ENCODE assay signal across 21 mouse cellular contexts in the genomic region with DNA sequence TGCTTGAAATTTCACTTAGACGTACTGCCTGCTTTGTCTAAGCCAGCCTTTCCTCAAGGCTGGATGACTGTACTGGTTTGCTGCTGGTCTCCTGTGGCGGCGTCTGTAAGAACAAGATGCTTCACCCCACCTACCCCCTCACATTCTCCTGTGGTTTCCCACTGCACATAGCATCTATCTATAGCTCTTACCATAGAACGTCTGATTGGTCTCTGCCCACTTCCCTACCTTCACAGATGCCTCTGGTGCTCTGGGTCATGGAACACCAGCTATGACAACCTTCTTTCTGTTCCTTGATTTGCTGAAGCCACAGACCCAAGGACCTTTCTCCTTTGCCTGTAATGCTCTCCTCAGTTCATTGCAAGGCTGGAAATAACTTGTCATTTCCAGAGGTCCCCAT.
DNase-seq lines count a peak whose midpoint lies in the region; ATAC-seq and TF ChIP-seq lines count a peak whose summit lies in the region.
"Had no signal": no experiment of that assay in that cellular context is flagged by ENCODE, and none has a peak within 500 bp of the region (broad histone marks: within the 10 kb centered on the region; RNA-seq: fewer than 3 reads in every experiment).

No protein-coding gene starts in this region.

- no peak overlapping the region for H3K9ac ChIP-seq in heart, embryonic 16.5 days (ENCODE audit: low read length)
- no peak overlapping the region for H3K9ac ChIP-seq in CH12.LX (ENCODE audit: insufficient read depth, low read depth)
- H3K9ac ChIP-seq in forebrain, embryonic 11.5 days (ENCODE audit: low read length): no peak overlapping the region
- H3K9ac ChIP-seq: limb, embryonic 15.5 days; liver, embryonic 14.5 days; lung, embryonic 14.5 days had no signal

- peaks cover 64% of the 10 kb centered on the region for H3K4me1 ChIP-seq in heart, embryonic 16.5 days (ENCODE audit: control insufficient read depth, insufficient read depth, low read length)
- H3K4me1 ChIP-seq in CH12.LX (ENCODE audit: control insufficient read depth in 1 of 2, insufficient read depth in 2 of 2): no peaks in the 10 kb centered on the region
- H3K4me1 ChIP-seq in forebrain, embryonic 11.5 days (replicated peaks; ENCODE audit: control insufficient read depth, insufficient read depth, low read length): no peaks in the 10 kb centered on the region

- no peak for TF ChIP-seq EP300 in CH12.LX (IDR thresholded peaks at IDR 0.05; ENCODE audit: low read length)

- H3K27me3 ChIP-seq in heart, embryonic 16.5 days (ENCODE audit: control insufficient read depth, insufficient read depth, low read length): no peaks in the 10 kb centered on the region
- no peaks in the 10 kb centered on the region for H3K27me3 ChIP-seq in CH12.LX (replicated peaks)
- no peaks in the 10 kb centered on the region for H3K27me3 ChIP-seq in forebrain, embryonic 11.5 days (ENCODE audit: control insufficient read depth, insufficient read depth, low read length)

- TF ChIP-seq RAD21 in CH12.LX (IDR thresholded peaks at IDR 0.05; ENCODE audit: low read depth, low read length): no peak

- TF ChIP-seq CTCF in CH12.LX (conservative IDR thresholded peaks at IDR 0.05 in 1 of 2, IDR thresholded peaks at IDR 0.05 in 1 of 2; ENCODE audit: low read depth in 2 of 2, low read length in 2 of 2): no peak

- H3K4me3 ChIP-seq in heart, embryonic 16.5 days (ENCODE audit: low read length): no peak overlapping the region
- no peak overlapping the region for H3K4me3 ChIP-seq in CH12.LX (replicated peaks in 1 of 3; ENCODE audit: low read depth in 2 of 3, low read length in 2 of 3, poor library complexity in 1 of 3)
- no peak overlapping the region for H3K4me3 ChIP-seq in forebrain, embryonic 11.5 days (ENCODE audit: low read depth, low read length)
- H3K4me3 ChIP-seq: gastrocnemius, adult 2 months; heart, adult 2 months; left cerebral cortex, adult 2 months; limb, embryonic 15.5 days; myocyte had no signal

- H3K79me2 ChIP-seq in CH12.LX (replicated peaks; ENCODE audit: control insufficient read depth, extremely low read depth, insufficient read depth, poor library complexity, severe bottlenecking): no peaks in the 10 kb centered on the region

- no peaks in the 10 kb centered on the region for H3K9me3 ChIP-seq in heart, embryonic 16.5 days (replicated peaks; ENCODE audit: control insufficient read depth, low read length)
- H3K9me3 ChIP-seq in CH12.LX (replicated peaks; ENCODE audit: low read length): peaks cover 15% of the 10 kb centered on the region
- H3K9me3 ChIP-seq in forebrain, embryonic 11.5 days (ENCODE audit: control insufficient read depth, low read length): no peaks in the 10 kb centered on the region
- H3K9me3 ChIP-seq: limb, embryonic 15.5 days had no signal

- in situ Hi-C loops in CH12.LX (cut with MboI; ENCODE audit: low pct_ligation_motif_present, low pct_unique_long_range_greater_than_20kb, low sequenced_read_pairs): loop anchor here (25.0 kb wide), 1 partner anchor 182 kb away; no protein-coding TSS in a partner anchor

- H3K27ac ChIP-seq in heart, embryonic 16.5 days (ENCODE audit: low read length): peak overlapping the region; percentile 60
- no peak overlapping the region for H3K27ac ChIP-seq in CH12.LX (ENCODE audit: insufficient read depth, low read depth)
- H3K27ac ChIP-seq in forebrain, embryonic 11.5 days (ENCODE audit: low read depth, low read length): no peak overlapping the region
- H3K27ac ChIP-seq: gastrocnemius, adult 2 months; heart, adult 2 months; left cerebral cortex, adult 2 months; limb, embryonic 15.5 days; liver, embryonic 14.5 days had no signal

- TF ChIP-seq POLR2A in CH12.LX (IDR thresholded peaks at IDR 0.05; ENCODE audit: low read depth, low read length): no peak

- H3K36me3 ChIP-seq in heart, embryonic 16.5 days (ENCODE audit: control insufficient read depth, insufficient read depth): no peaks in the 10 kb centered on the region
- no peaks in the 10 kb centered on the region for H3K36me3 ChIP-seq in CH12.LX (replicated peaks in 1 of 2; ENCODE audit: control insufficient read depth in 1 of 2, insufficient read depth in 1 of 2, low read length in 1 of 2)
- no peaks in the 10 kb centered on the region for H3K36me3 ChIP-seq in forebrain, embryonic 11.5 days (ENCODE audit: control insufficient read depth, insufficient read depth, low read length)
- H3K36me3 ChIP-seq: limb, embryonic 15.5 days had no signal

- dilution Hi-C loops in CH12.LX (cut with MboI; ENCODE audit: extremely low pct_ligation_motif_present, extremely low pct_unique_long_range_greater_than_20kb, low sequenced_read_pairs): no loop called here

- intact Hi-C loops in heart, postnatal 14 days (cut with DNase I): loop anchor here (10.0 kb wide), 1 partner anchor 315 kb away; no protein-coding TSS in a partner anchor

- 47% methylated on average over 4 of the region's 4 CpGs for WGBS in heart, embryonic 16.5 days
- WGBS in forebrain, embryonic 11.5 days: 89% methylated on average over 4 of the region's 4 CpGs

- no peak overlapping the region for H3K4me2 ChIP-seq in heart, embryonic 16.5 days (ENCODE audit: low read depth, low read length)
- no peak overlapping the region for H3K4me2 ChIP-seq in CH12.LX (ENCODE audit: insufficient read depth, low read depth, poor library complexity, severe bottlenecking)
- no peak overlapping the region for H3K4me2 ChIP-seq in forebrain, embryonic 11.5 days (ENCODE audit: low read depth, low read length, severe bottlenecking)
- H3K4me2 ChIP-seq: limb, embryonic 15.5 days; lung, embryonic 14.5 days had no signal

- DNase-seq in adrenal gland, adult 2 months: peak; percentile 20
- no peak for DNase-seq in adrenal gland, postnatal 25 days
- DNase-seq in heart, postnatal 14 days: no peak
- peak; percentile 6 for DNase-seq in CH12.LX (ENCODE audit: extremely low read depth)
- no peak for DNase-seq in forebrain, embryonic 11.5 days (ENCODE audit: low spot score)
- DNase-seq: adrenal gland, postnatal 14 days; gastrocnemius, adult 2 months; heart, adult 2 months; kidney, adult 8-10 months; kidney, postnatal 10 days; thymus, adult 18-20 months; thymus, postnatal 36 days had no signal

- no peak for ATAC-seq in heart, embryonic 16.5 days (replicated peaks; ENCODE audit: extremely low read depth, insufficient read depth, low FRiP score)
- peak; percentile 78 for ATAC-seq in megakaryocyte progenitor cell, adult 5-6 weeks (replicated peaks; ENCODE audit: poor library complexity)
- no peak for ATAC-seq in forebrain, embryonic 11.5 days (replicated peaks; ENCODE audit: low FRiP score)
- ATAC-seq: forebrain, embryonic 14.5 days; midbrain, embryonic 16.5 days had no signal

TF ChIP-seq in CH12.LX, 34 proteins besides CTCF, POLR2A, EP300 and RAD21:
- TF ChIP-seq BHLHE40 (IDR thresholded peaks at IDR 0.05; ENCODE audit: low read depth, low read length) (no peak), ZMIZ1 (IDR thresholded peaks at IDR 0.05; ENCODE audit: low read depth, low read length) (no peak), TCF12 (IDR thresholded peaks at IDR 0.05; ENCODE audit: low read depth, low read length) (no peak), USF1 (IDR thresholded peaks at IDR 0.05; ENCODE audit: low read depth, low read length) (no peak), POLR2AphosphoS2 (IDR thresholded peaks at IDR 0.05; ENCODE audit: low read depth, low read length) (no peak), NRF1 (IDR thresholded peaks at IDR 0.05; ENCODE audit: low read depth, low read length) (no peak), ETS1 (conservative IDR thresholded peaks at IDR 0.05; ENCODE audit: low read depth, low read length) (no peak), RCOR1 (conservative IDR thresholded peaks at IDR 0.05; ENCODE audit: low read depth, low read length) (no peak), CHD1 (IDR thresholded peaks at IDR 0.05; ENCODE audit: low read depth, low read length) (no peak), MAX (IDR thresholded peaks at IDR 0.05; ENCODE audit: low read length) (no peak)

Comparison
In these comparisons a context has a peak if more than half of its experiments do, and no peak if none do; other contexts are left out.
1. DNase-seq: peak in adrenal gland, adult 2 months (single experiment) and CH12.LX (single experiment); none in adrenal gland, postnatal 25 days (single experiment), heart, postnatal 14 days (0 of 2) and forebrain, embryonic 11.5 days (single experiment).